Mouse (Mus musculus) cerebellum, adult 9-10 months (tissue): Measurements from ENCODE around the gene Zswim8.
A peak's percentile ranks its signal among the peaks of the same experiment; 100 is the strongest.

Source experiments
- DNase-seq: peaks from one replicate; pipeline ENCODE4 v3.0.0; 2022

Zswim8 gene

DNA sequence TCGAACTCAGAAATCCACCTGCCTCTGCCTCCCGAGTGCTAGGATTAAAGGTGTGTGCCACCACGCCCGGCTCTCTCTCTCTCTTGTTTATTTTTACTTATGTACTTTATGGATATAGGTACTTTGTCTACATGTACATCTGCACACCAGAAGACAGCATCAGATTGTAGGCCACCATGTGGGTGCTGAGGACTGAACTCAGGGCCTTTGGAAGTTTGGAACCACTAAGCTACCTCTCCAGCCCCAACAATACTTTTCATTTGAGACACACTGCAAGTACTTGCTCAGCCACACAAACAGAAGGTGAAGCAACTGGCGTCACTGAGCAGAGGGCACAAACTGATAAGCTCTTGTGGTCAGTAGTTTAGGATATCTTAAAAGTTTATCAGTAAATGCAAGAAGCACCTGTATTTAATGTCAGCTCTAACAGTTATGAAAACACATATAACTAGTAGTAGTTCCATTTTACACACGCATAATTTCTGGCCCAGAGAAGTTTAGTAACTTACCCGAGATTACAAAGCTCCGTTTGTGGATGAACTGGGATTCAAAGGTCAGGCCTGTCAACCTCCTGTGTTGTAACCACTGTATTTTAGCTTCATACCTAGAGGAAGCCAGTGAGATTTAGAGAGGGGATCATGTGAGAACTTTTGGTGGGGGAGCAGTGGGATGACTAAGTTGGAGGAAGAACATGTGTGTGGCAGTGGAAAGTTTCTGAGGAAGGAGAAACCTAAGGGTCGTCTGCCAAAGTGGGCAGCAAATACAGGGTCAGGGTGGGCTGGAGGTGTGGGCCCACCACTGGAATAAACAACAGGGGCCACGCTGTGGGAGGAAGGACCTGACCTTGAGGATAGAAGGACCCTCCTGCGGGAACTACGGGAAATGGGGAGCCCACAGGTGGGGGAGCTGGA, 25.9 kb downstream of the Zswim8 start:
- no peak for DNase-seq

GRCm38 (mm10) chr14:20733952-20734774, 26.8 kb downstream of the Zswim8 start, which contains the start of gene Ndst2:
Ndst2 (minus strand) TSS chr14:20734562.
- peak; percentile 88 for DNase-seq

DNA sequence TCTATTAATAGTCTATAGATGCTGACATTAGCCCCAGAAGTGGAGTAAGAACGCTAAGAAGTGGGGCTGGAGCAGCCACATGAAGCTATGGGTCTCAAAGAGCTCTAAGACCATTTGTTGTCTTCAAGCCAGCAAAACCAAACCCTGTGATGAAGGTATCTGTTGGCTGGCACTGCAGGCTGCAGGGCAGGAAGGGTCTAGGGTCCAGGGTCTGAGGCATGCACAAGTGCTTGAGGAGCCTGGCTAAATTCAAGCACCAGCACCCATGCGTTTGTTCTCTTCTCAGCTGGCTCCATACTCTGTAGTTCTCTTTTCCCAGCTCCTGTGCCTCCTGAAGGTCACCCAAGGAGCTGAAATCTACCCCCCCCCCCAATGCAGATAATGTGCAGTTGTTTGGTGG, 27.7 kb downstream of the Zswim8 start:
- no peak for DNase-seq

DNA sequence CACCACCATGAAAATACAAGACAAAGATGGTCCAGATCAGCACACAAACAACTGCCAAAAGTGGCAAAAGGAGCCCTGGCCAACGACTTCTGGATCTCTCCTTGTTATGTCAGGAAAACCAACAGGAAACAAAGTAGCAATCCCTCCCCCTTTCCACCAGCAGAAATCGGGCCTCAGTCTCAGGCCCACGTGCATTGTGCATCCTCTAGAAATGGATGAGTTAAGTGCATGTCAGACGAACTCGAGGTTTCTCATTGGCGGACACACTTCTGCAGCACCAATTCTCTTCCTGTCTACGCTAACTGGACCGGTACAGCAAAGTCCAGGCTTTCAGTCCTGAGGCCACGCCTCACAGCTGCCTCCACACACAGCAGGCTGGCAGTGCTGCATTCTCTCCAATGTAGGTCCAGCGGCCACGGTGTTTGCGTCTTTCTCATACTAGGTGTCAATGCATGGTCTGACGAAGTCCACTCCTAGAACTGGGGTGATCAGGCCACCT, 28.6 kb downstream of the Zswim8 start:
- no peak for DNase-seq

DNA sequence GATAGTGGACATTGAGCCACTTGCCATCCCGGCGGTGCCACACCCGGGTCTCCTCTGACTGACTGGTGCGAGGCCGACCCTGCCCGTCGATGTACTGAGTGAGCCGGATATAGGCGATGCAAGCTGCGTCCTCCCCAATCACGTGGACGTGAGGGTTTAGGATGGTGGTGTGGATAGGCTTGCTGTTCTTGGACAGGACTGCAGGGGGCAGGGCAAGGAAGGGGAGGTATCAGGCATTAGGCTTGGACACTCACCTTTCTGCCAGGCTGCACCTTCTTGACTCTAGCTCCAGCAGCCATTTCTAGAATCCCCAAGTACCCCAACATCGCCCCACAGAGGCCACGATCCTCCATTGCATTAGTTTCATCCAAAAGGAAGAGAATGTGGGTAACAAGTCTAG, 30.0 kb downstream of the Zswim8 start:
- peak; percentile 62 for DNase-seq

DNA sequence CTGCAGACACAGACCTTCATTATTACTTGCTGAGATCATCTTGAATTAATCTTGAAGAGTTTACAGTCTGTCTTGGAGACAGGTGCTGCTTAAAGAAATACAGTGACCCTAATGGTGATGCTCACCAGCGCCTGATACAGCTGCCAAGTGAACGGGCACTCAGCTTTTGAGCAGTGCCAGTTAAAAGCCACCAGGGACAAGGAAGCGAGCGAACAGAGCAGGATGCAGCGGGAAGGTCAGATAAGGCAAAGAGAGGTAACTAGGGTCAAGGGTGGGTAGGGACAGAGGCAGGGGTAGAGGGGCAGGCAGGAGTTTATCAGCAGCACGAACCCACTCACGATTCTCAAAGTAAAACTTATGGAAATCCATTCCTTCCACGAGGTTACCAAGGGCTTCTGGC, 31.2 kb downstream of the Zswim8 start:
- no peak for DNase-seq

DNA sequence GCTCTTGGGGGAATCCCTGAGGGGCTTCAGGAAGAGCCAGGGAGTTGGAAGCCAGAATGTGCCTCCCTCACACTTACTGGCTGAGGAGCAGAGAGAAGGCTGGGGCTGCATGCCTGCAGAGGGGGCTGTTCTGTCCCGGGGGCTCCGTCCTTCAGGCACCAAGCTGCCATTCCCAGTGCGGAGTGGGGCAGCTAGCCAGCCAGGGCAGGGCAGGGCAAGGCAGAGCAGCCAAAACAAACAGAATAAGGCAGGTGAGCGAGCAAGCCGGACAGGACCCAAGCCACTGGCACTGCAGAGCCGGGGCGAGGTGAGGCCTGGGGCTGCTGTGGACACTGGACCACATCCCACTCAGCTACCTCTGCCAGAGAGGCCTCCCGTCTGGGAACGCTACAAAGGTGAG, 33.9 kb downstream of the Zswim8 start:
- no peak for DNase-seq

DNA sequence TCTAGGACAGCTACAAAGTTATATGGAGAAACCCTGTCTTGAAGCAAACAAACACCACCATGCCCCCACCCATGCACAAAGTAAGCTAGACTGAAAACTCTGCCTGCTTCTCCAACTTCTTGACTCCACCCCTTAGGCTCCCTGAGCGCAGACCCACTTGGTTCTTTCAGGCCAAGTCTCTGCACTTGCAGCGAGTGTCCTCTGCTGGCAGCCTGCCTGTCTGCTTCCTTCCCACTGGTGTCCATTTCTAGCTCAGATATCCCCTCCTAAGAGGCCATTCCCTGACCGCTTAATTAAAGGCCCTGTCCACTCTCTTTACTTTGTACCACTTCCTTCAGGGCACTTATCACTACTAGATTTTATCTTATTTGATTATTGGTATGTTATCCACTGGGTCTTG, 36.3 kb downstream of the Zswim8 start:
- DNase-seq = no peak

GRCm38 (mm10) chr14:20746935-20747334, 39.6 kb downstream of the Zswim8 start:
- DNase-seq = no peak

DNA sequence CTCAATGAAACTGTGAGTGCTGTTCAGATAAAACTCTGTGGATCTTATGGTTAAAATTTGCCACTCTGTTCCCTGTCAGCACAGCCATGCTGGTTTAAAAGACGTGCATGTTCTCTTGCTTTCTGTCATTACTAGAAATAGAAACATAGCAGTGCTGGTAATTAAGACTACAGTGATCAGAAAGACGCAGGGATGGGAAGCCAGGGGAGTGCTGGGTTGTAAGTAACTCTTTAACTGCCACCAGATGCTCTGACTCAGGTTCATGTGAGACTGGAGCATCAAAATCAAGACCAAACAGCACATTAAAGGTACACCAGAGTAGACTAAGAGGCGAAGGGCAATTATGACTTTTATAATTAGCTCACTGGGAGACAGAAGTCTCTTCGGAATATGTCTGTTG, 41.0 kb downstream of the Zswim8 start:
- DNase-seq = no peak

GRCm38 (mm10) chr14:20749494-20750051, 42.2 kb downstream of the Zswim8 start:
- DNase-seq = no peak

DNA sequence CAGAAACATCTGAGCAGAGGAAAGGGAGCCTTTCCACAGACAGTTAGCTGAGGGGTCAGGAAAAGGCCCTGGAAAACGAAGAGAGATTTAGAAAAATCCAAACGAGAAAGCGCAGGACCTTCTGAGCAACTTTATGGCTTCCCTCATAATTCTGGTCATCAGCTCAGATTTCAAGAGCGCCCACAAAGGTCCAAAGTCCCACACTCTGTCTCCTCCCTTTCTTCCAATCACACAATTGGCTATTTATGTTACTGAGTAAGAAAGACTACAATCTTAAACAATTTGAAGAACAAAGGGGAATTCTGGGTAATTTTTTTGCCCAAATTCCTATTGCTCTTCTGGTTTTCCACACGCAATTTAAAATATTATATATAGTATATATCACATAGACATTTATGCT, 43.2 kb downstream of the Zswim8 start:
- no peak for DNase-seq

DNA sequence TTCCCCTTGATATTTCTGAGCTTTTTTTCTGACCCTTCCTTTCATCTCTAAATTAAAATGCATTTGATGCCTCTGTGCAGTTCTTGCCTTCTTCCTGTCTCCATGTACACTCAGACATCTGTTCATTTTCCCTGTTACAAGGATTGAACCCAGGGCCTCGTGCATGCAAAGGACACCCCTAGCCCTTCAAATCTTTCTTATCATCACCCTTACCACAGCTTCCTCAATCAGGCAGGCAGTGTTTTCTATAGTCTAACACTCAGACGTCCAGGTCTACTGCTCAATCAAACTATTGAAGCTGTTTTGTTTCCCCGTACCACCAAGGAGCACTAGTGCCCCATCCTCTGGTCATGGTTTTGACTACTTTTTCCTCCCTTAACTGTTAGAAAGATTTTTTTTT, 46.4 kb downstream of the Zswim8 start:
- DNase-seq = no peak

DNA sequence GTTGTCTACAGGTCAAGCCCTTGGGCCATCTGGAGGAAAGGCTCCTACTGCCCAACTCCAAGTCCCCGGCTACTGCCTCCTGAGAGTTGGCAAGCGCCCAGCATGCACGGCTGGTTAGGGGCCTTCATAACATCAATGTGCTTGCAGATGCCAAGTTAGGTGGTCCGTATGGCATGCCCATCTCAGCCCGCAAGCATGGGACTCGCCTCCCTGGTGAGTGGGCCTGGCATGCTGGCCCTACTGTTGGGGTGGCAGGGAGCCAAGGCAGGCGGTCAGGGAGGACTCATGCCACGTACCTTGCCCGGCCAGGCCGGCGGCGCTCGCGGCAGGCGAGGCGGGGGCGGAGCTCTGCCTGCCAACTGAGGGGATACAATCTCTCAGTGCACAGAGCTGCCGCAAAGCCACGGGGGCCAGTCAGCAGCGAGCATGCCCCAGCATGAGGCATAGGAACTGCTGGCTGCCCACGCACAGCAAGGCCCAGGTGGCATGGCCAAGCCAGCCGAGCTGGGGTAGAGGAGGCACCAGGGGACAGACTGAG, 50.1 kb downstream of the Zswim8 start:
- DNase-seq = peak; percentile 93

DNA sequence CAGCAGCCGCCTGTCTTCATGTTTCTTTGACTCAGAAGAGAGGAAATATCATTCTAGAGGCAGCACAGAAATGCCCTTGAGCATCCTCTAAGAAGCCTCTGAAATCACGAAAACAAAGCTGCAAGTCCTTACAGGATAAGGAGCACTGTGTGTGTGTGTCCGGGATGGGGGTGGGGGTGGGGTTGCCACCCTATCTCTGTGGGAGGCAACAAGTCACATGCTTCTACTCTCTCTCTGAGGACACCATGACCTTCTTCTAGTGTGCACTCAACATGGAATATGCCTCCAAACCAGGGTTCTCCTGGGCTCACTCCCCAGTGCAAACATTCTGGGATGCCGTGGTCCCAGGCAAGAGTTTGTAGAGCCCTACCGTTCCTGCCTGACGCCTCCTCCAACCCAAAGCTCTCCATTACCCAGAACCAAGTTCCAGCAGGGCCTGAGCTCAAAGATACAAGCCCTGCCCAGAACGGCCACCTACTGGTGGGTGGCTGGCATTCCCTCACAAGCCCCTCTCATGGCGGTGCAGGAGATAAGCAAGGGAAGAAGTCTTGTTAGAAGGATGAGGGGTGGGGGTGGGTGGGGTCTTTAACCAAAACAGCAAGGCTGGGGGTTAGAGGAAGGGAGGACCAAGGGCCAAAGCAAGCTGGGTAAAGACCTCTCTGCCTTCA, 51.5 kb downstream of the Zswim8 start:
- DNase-seq = no peak

GRCm38 (mm10) chr14:20764942-20765341, 57.6 kb downstream of the Zswim8 start:
- no peak for DNase-seq

DNA sequence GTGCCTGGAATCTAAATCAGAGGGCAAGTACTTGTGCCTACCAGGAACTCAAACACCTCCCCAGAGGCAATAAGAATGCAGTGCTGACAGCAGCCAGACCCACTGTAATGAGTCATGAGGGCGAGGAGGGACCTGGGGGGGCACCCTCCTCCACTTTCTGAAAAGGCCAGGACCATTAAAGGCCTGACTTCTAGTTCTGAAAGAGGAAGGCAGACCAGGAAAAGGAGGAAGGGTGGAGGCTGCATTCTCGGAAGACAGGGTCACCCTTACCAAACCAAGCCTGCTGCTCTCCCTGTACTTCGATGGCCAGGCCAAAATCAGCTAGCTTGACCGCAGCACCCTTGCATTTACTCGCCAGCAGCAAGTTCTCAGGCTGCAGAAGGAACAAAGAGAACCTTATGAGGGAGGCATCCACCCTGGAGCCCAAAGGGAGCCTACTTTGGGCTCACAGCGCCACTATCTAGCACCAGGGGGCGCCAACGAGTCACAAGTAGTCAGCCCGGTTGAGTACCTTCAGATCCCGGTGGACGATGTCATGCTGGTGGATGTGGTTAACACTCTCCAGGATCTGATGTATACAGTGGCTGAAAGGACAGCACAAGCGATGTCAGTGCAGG, 58.4 kb downstream of the Zswim8 start:
- peak; percentile 90 for DNase-seq

- DNase-seq = no peak
Measured at GRCm38 (mm10) chr14:20767936-20768335, 60.6 kb downstream of the Zswim8 start.

- DNase-seq = no peak
Measured at GRCm38 (mm10) chr14:20768581-20768980, 61.2 kb downstream of the Zswim8 start.

GRCm38 (mm10) chr14:20771941-20772340, 64.6 kb downstream of the Zswim8 start:
- no peak for DNase-seq

GRCm38 (mm10) chr14:20772808-20773207, 65.5 kb downstream of the Zswim8 start:
- DNase-seq = no peak
